Mouse (Mus musculus) kidney, adult 2 months (tissue): ENCODE results near the gene Ttc7. TPM values are rescaled to one million over a fixed set of nuclear protein-coding genes. Genes with fewer than 3 reads are reported as not detected.

Source experiments
- DNase-seq: peaks from one replicate; pipeline ENCODE4 v3.0.0; 2021
- H3K27ac ChIP-seq: fragments of 200-500 bp; 2 replicates; pipeline ENCODE4 v1.5.1; 2012; ENCODE audit warnings: low read depth, low read length, control low read depth, inconsistent platforms; ENCODE audit not compliant: insufficient read depth
- H3K27me3 ChIP-seq: fragments of 200-500 bp; replicated peaks from 2 replicates; pipeline ENCODE4 v1.6.1; 2012; ENCODE audit warnings: mild to moderate bottlenecking, moderate library complexity, low read length, inconsistent platforms; ENCODE audit not compliant: control insufficient read depth, insufficient read depth
- H3K36me3 ChIP-seq: fragments of 200-500 bp; 2 replicates; pipeline ENCODE4 v1.6.1; 2012; ENCODE audit warnings: mild to moderate bottlenecking, moderate library complexity, low read length, inconsistent platforms; ENCODE audit not compliant: control insufficient read depth, insufficient read depth
- H3K4me1 ChIP-seq: fragments of 200-500 bp; 2 replicates; pipeline ENCODE4 v1.6.1; 2011; ENCODE audit warnings: low read length; ENCODE audit not compliant: control insufficient read depth, insufficient read depth
- H3K4me3 ChIP-seq: fragments of 200-500 bp; 2 replicates; pipeline ENCODE4 v1.5.1; 2011; ENCODE audit warnings: mild to moderate bottlenecking, low read depth, low read length, control low read depth; ENCODE audit not compliant: insufficient read depth
- CTCF ChIP-seq: fragments of 200-500 bp; conservative IDR thresholded peaks from 2 replicates; pipeline ENCODE4 v1.5.1; 2011; ENCODE audit warnings: low read depth, mild to moderate bottlenecking, control low read depth, low read length, moderate library complexity, mixed read lengths; ENCODE audit not compliant: insufficient read depth, insufficient read length
- POLR2A ChIP-seq: fragments of 200-500 bp; IDR thresholded peaks from one replicate; pipeline ENCODE4 v1.6.1; 2011; ENCODE audit warnings: low read depth, low read length, control low read depth
- WGBS: fragments of 180-500 bp; shearing (Covaris S2); methylation state at CpG from one replicate; pipeline ENCODE4 v1.1.7; 2018; 5-methylcytosine and 5-hydroxymethylcytosine counted together
- polyA plus RNA-seq: library from polyadenylated mRNA; depleted of rRNA; stranded (reverse); fragments of >200 nt; gene quantifications from 2 replicates; pipeline ENCODE4 v1.2.3, GENCODE M21; 2012

Ttc7 gene
- polyA plus RNA-seq, 1 experiment, result 68.6 TPM

GRCm38 (mm10) chr17:87356261-87356660, 73.6 kb downstream of the Ttc7 start:
- no peaks in the 10 kb centered on the region for H3K27me3 ChIP-seq
- H3K36me3 ChIP-seq, result no peaks in the 10 kb centered on the region
- no peak overlapping the region for H3K27ac ChIP-seq
- no peak overlapping the region for H3K4me3 ChIP-seq
- no peak for DNase-seq
- peaks cover 18% of the 10 kb centered on the region for H3K4me1 ChIP-seq
- no peak for TF ChIP-seq CTCF
- no peak for TF ChIP-seq POLR2A
- WGBS, result 95% methylated on average over 5 of the region's 5 CpGs

GRCm38 (mm10) chr17:87357506-87357905, 74.8 kb downstream of the Ttc7 start:
- no peak for TF ChIP-seq POLR2A
- TF ChIP-seq CTCF, result no peak
- H3K27ac ChIP-seq, result no peak overlapping the region
- no peak overlapping the region for H3K4me3 ChIP-seq
- H3K36me3 ChIP-seq, result no peaks in the 10 kb centered on the region; the same call in 1 of the 2 replicates
- no peak for DNase-seq
- peaks cover 8% of the 10 kb centered on the region for H3K4me1 ChIP-seq
- H3K27me3 ChIP-seq, result no peaks in the 10 kb centered on the region
- 87% methylated on average over 9 of the region's 9 CpGs for WGBS

- Histone ChIP-seq H3K27me3 (no peaks in the 10 kb centered on the region), H3K4me3 (no peak overlapping the region), H3K4me1 (no peaks in the 10 kb centered on the region), H3K27ac (no peak overlapping the region), H3K36me3 (no peaks in the 10 kb centered on the region; the same call in 1 of the 2 replicates)
- no peak for TF ChIP-seq CTCF
- TF ChIP-seq POLR2A, result no peak
- 66% methylated on average over 3 of the region's 3 CpGs for WGBS
- DNase-seq, result no peak
Measured at GRCm38 (mm10) chr17:87361132-87361531, 78.4 kb downstream of the Ttc7 start.

GRCm38 (mm10) chr17:87364108-87364507, 81.4 kb downstream of the Ttc7 start:
- Histone ChIP-seq H3K36me3 (no peaks in the 10 kb centered on the region; the same call in 1 of the 2 replicates), H3K4me3 (no peak overlapping the region), H3K27me3 (no peaks in the 10 kb centered on the region), H3K4me1 (peaks cover 3% of the 10 kb centered on the region; the same call in 1 of the 2 replicates), H3K27ac (no peak overlapping the region)
- 71% methylated on average over 15 of the region's 15 CpGs for WGBS
- DNase-seq, result no peak
- TF ChIP-seq POLR2A (no peak), CTCF (no peak)

- TF ChIP-seq POLR2A (no peak), CTCF (no peak)
- peaks cover 3% of the 10 kb centered on the region; the same call in 1 of the 2 replicates for H3K4me1 ChIP-seq
- DNase-seq, result no peak
Measured at GRCm38 (mm10) chr17:87365268-87365667, 82.6 kb downstream of the Ttc7 start.

GRCm38 (mm10) chr17:87366520-87366919, 83.8 kb downstream of the Ttc7 start:
- Histone ChIP-seq H3K4me1 (peaks cover 3% of the 10 kb centered on the region; the same call in 1 of the 2 replicates), H3K36me3 (no peaks in the 10 kb centered on the region; the same call in 1 of the 2 replicates), H3K4me3 (no peak overlapping the region), H3K27me3 (no peaks in the 10 kb centered on the region), H3K27ac (no peak overlapping the region)
- 48% methylated on average over 2 of the region's 2 CpGs for WGBS
- no peak for DNase-seq
- TF ChIP-seq POLR2A, result no peak
- TF ChIP-seq CTCF, result no peak

More at GRCm38 (mm10) chr17:87365268-87365667, 82.6 kb downstream of the Ttc7 start:
- no peaks in the 10 kb centered on the region; the same call in 1 of the 2 replicates for H3K36me3 ChIP-seq
- WGBS, result 73% methylated on average over 8 of the region's 8 CpGs
- no peak overlapping the region for H3K27ac ChIP-seq
- no peak overlapping the region for H3K4me3 ChIP-seq
- H3K27me3 ChIP-seq, result no peaks in the 10 kb centered on the region

- H3K4me1 ChIP-seq, result peaks cover 3% of the 10 kb centered on the region; the same call in 1 of the 2 replicates
- TF ChIP-seq CTCF (no peak), POLR2A (no peak)
- DNase-seq, result no peak
- H3K4me3 ChIP-seq, result no peak overlapping the region
- H3K36me3 ChIP-seq, result no peaks in the 10 kb centered on the region; the same call in 1 of the 2 replicates
- H3K27me3 ChIP-seq, result no peaks in the 10 kb centered on the region
- 48% methylated on average over 4 of the region's 4 CpGs for WGBS
- no peak overlapping the region for H3K27ac ChIP-seq
Measured at GRCm38 (mm10) chr17:87367228-87367627, 84.5 kb downstream of the Ttc7 start.

GRCm38 (mm10) chr17:87367640-87368039, 85.0 kb downstream of the Ttc7 start:
- peak; percentile 67 for DNase-seq
- peaks cover 3% of the 10 kb centered on the region; the same call in 1 of the 2 replicates for H3K4me1 ChIP-seq
- no peak overlapping the region for H3K27ac ChIP-seq
- 69% methylated on average over 3 of the region's 3 CpGs for WGBS
- H3K4me3 ChIP-seq, result no peak overlapping the region
- no peaks in the 10 kb centered on the region for H3K27me3 ChIP-seq
- TF ChIP-seq CTCF, result no peak
- no peak for TF ChIP-seq POLR2A
- H3K36me3 ChIP-seq, result no peaks in the 10 kb centered on the region
